Mouse (Mus musculus) hindlimb bud, embryonic 11.5 days (tissue): ENCODE measurements at regions not wholly inside any gene's neighbourhood (a gene's known extent, or its start where the extent isn't known, plus 50 kb on each side); places are given as distances from the start of the nearest gene placed in this dataset.

Experiments
- DNase-seq: peaks from one replicate; pipeline ENCODE4 v3.0.0-alpha.2; 2012; ENCODE audit warnings: low read depth, low spot score; ENCODE audit errors: extremely low spot score

GRCm38 (mm10) chr1:146106882-146107281, 387.7 kb upstream of the Brinp3 start:
- DNase-seq = peak; percentile 62
